Mouse (Mus musculus): ENCODE measurements around the gene Mfsd4b2.

GRCm38 (mm10) chr10:39959761-39960440 is 33.2 kb upstream of the Mfsd4b2 start, which contains the start of gene Mfsd4b3:
- peak; percentile 36; the same call in 1 of the 2 replicates for TF ChIP-seq POLR2A (IDR thresholded peaks at IDR 0.05; ENCODE audit: borderline replicate concordance, insufficient read depth, low read length)
- TF ChIP-seq CTCF (IDR thresholded peaks at IDR 0.05; ENCODE audit: borderline replicate concordance, insufficient read depth, low read depth, low read length), result peak; percentile 75

Data from cerebellum, adult 2 months (tissue).